Mouse (Mus musculus): ENCODE results near the gene Mymk. TPM values are rescaled to one million over a fixed set of nuclear protein-coding genes. Genes with fewer than 3 reads are reported as not detected.

The Mymk gene
- 10 to 100 TPM; 51.6 to 58.5 TPM for total RNA-seq (2021)
- long read RNA-seq, experiment 1, transcript Mymk-201 (5 exons, 1,382 nt) = major isoform, 58 of 64 reads
- long read RNA-seq, experiment 1, partial matches to known transcripts = 2 of 64 reads
- long read RNA-seq, experiment 1, other reads (novel, unspliced or antisense) = 4 of 64 reads
- long read RNA-seq, experiment 2, transcript Mymk-201 (5 exons, 1,382 nt) = major isoform, 72 of 79 reads
- long read RNA-seq, experiment 2, partial matches to known transcripts = 1 of 79 reads
- long read RNA-seq, experiment 2, other reads (novel, unspliced or antisense) = 6 of 79 reads

DNA sequence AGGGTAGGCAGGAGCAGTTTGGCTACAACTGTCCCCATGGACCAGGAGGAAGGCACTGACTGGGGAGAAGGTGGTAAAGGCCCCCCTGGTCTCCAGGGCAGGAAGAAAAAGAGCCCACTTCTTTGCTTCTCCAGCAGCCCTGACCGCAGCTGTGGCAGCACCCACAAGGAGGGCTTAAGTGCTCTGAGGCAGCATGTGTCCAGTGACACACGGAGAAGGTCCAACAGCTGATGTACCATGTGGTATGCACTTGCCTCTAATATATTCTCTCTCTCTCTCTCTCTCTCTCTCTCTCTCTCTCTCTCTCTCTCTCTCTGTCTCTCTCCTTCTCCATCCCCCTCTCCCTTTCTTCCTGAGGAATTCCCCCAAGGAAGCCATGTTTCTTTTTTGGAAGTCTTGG lies at the start of gene Mymk:
Gene Mymk, minus strand, starts transcription at position 202 of the 400 bp plus-strand sequence.
- no peak for DNase-seq

DNA sequence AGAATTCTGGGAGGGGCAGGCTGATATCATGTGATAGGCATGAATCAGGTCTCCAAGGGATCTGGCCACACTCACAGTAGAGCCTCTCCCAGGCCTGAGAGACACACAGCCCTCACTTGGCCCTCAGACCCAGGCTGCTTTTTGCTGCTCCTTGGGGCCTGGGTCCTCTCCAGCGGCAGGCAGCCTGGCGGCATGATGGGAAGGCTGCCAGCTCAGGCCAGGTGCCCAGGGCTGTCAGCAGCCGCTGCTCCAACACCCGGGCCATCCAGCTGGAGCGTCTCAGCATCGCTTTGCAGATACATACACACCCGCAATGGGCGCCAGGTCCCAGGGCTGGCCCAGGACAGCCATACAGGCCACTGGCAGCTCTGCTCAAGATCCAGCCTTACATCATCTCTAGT lies 48.3 kb upstream of the Mymk start:
- peak; percentile 66 for DNase-seq

DNA sequence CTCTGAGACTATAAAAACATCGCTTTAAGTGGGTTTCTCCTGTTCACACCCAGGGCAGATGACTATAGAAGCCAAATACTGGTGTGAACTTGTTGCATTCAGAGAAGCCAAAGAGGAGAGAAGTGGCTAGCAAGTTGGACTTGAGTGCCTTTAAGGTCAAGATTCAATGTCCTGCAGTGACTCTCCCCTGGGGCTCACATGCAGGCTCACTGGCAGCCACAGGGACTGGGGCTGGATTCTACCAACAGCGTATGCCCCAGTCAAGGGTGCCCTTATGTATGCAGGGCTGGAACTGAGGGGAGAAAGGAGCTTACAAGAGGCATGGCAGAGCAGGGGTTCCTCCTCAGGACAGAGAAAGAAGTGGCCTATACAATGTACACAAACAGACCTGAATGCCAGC lies 47.8 kb upstream of the Mymk start:
- no peak for DNase-seq

DNA sequence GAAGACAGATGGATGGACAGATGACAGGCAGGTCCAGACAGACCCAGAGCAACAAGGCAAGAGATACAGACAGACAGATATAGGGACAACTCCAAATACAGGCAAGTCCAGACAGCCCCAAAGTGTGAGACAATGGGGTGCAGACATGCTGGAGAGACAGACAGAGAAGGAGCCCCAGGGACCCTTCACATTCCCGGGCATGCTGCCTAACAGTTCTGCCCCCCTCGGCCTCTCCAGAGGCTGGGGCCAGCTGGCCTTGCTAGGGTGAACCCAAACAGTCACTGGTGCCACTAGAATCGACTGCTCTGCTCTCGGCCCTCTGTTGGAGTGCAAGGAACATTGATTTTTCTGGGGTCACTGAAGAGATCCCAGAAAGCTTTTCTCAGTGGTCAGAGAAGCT lies 46.5 kb upstream of the Mymk start:
- no peak for DNase-seq

DNA sequence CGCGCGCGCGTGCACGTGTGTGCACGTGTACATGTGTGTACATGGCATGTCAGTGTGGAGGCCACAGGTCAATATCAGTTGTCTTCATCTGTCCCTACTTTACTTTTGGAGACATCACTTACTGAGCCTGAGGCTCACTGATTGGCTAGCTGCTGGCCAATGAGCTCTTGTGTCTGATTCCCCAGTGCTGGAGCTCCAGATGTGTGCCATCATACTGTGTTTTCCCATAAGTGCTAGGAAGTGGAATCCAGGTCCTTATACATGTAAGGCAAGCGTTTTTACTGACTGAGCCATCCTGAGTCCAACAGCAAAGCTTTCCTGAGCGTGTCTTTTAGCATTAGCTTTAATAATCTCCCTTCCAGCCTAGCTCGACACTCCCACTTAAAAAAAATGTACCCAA lies 42.2 kb upstream of the Mymk start:
- no peak for DNase-seq

DNA sequence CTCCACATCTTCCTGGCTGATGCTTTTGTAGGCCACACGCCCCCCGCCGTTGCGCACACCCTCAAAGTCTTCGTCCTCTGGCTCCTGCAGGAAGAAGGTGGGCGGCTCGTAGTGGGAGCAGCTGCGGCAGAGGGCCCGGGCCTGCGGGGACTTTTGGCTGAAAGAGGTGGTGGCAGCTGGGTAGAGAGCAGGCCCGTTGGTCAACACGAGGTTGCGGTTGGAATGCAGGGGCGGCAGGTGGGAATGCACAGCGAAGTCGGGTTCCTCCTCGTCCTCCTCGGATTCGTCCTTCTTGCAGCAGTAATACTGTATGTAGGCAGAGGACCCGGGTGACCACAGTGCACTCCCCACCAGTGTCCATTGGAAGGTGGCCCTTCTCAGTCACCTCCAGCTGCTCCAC lies 40.6 kb upstream of the Mymk start:
- DNase-seq = no peak

DNA sequence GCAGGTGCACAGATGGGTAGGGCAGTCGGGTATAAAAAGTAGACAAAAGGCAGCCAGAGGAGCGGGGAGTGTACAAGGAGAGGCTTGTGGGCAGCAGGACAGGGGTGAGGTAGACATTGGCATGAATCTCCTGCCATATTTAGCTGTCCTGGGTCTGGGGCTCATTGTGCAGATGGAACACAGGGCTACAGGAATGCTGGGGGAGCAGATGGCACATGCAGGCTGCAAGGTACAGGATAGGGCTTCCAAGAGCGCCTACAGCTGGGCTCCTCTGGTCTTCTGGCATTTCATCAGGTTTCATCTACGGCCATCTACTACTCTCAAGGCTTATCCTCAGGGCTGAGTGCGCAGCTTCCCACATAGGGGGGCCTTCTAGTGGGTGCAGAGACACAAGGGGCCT lies 37.1 kb upstream of the Mymk start:
- DNase-seq = no peak

DNA sequence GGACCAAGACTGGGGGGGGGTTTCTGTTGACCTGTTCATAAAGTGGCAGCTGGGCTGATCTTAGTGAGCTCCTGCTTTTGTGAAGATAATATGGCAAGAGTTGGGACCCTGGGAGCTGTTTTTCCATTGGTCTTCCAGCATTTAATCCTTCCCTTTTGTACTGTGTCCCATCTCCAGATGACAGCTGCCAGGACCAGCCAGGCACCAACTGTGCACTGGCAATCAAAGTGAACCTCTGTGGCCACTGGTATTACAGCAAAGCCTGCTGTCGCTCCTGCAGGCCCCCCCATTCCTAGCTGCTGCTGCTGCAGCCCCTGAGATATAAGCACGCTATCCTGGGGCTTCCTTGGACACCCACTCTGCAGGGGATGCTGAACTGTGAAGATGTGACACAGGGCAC lies 36.2 kb upstream of the Mymk start:
- DNase-seq = no peak

DNA sequence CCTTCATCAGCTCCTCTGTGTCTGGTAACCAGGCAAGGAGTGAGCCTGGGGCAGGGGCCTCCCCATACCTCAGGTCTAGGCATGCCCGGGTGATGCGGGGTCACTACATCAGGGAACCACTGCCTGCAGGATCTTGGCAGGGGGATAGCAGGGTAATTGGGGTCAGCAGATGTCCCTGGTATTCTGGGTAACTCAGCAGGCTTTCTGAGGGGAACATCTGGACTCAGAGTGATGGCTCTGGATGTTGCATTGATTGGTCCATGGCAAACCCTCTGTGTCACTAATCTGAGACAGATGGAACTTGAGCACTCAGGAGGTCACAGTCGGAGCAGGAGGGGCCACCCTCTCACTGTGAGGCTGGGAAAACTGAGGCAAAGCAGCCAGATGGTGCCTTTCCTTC lies 34.8 kb upstream of the Mymk start:
- DNase-seq = no peak

DNA sequence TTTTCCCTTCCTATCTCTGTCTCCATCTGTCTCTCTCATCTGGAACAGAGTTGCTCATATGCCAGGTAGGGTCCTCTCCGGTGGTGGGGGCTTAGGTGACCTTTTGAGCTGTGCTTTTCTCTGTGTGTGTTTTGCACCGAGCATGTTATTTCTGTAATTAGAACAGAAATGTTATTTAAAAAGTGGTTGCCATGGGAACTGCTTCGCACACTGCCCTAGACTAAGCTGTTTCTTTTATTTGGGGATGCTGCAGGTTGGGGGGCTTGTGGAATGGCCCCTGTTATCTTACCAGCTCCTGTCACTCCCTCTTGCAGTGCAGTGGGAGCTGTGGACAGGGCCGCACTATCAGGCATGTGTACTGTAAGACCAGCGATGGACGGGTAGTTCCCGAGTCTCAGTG lies 31.6 kb upstream of the Mymk start:
- DNase-seq = no peak

DNA sequence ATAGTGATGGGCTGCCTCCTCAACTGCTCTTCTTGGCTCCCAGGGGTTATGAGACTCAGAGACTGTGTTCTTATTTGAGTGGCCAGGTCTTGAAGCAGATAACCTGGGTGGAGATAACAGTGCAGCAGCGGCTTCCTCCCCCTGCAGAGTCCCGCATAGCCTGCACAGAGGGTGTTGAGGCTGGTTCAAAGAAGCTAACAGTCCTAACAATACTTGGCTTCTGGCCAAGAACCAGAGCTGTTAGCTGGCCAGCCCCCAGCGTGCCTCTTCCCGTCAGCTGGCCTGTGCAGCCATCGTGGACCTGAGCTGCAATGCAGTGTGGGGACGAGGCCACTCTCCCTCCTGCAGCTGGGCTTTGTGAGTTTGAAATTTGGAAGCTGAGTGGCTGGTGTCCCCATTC lies 25.8 kb upstream of the Mymk start:
- peak; percentile 54 for DNase-seq

DNA sequence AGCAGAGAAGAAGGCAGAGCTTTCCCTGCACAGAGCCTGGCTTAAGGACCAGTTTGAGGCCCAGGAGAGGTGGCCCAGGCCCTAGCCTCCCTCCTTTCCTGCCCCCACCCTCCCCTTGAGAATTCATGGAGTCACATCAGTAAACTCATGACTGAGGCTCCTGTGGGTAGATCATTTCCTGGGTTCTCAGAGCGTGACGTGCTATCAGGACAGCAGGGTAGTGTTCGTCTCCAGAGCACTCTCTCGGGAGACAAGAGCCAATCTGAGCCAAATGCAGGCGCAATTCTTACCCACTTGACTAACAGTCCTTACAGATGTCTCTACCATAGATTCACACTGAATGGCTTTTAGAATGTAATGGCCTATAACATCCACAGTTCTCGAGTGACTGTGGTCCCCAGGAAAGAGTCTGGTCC lies 25.3 kb upstream of the Mymk start:
- DNase-seq = no peak

DNA sequence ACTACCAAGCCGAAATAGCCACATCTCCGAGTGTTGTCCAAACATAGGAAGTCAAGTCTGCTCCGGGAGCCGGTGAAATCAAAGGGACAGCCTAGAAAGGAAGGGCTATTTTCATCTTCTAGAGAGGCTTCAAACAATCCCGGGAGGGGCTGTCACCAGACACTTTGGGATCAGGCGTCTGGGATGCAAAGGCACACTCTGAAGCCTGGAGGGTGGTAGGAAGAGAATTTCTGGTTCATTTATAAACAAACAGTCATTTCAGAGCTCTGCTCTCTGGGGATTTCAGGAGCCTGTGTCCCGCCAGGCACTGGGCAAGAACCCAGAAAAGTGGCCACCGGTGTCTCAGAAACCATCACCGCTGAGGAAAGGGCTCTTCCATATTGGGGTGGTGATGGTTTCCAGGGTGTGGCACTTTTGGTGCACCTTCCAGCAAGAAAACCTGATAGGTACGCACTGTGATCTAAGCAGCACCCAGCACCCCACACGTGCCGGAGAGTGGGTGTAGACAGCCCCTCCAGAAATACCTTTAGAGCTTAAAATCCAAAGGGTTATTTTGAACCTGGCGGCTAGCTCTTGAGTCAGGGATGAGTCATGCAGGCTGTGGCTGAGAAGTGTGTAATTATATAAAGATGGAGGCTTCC lies 24.5 kb upstream of the Mymk start:
- no peak for DNase-seq

DNA sequence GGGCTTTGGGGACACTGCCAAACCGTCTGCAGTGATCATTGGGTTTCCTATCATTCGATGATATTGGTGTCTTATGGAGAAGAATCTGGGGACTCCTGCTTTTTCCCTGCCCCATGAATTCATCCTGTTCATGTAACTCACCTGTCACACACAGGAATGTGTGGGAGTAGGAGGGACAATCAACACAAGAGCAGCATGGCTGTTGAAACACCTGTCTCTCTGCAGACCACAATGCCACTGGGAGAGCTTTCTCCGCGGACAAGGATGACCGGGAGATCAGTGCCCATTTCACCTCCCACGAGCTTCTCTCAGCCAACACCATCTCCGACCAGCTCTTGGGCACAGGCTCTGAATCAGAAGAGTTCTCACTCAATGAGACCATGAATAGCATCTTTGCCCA lies 23.2 kb upstream of the Mymk start:
- no peak for DNase-seq

DNA sequence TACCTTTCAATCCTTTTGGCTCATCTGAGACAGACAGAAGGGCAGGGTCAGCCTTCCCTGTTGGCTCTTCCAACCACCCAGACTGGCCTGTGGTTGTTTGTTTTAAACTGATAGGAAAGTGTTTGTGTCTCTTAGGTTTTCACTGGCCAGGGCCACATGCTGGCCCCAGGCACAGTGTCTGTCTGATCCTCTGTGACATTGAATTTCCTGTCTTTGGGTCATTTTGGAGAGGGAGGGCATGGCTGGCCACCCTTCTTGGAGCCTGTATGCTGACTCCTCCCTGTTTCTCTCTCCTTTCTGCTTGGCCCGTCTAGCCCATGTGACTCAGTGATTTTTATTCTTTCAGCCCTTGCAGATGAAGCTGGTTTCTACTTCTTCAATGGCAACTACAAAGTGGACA lies 17.3 kb upstream of the Mymk start:
- no peak for DNase-seq

DNA sequence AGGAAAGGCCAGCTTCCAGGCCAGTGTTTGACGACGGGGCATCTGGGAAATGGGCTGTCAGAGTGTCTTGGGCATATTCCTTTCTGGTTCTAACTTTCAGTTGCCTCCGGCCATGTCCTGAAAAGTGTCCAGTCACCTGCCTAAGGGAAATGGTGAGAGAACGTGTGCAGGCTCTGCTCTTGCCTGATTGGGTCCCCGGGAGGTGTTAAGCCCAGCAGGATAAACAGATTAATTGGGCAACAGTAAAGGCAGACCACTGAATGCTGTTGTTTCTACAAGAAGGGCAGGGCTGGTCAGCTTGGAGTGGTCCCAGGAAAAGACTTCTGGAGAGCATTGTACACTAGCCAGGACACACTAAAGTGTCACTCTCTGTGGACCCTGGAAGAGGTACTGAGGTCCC lies 16.7 kb upstream of the Mymk start:
- DNase-seq = no peak

DNA sequence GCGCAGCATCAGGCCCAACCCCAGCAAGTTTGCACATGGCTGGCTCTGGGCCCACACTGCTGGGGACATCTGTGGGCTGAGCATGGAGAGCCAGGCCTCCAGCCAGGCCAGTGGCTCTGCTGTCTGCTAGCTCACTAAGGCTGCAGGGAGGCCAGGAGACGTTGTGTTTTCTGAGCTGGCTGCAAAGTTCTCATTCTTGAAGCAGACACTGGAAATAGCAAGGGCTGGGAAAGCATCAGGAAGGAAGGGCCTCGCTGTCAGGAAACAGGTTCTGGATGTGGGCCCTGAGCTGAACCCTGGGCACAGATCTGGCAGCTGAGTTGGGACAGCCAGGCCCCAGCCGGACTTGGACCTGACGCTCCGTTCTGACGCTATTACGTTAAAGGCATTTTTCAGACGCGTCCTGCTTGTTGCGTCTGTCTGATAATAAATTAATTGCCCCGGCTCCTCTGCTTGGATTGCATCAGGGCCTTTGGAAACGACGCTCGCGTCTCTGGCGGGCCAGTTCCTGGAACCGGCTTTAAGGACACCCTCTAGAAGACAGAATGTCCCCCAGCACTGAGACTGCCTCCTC lies 16.2 kb upstream of the Mymk start:
- DNase-seq = peak; percentile 83

DNA sequence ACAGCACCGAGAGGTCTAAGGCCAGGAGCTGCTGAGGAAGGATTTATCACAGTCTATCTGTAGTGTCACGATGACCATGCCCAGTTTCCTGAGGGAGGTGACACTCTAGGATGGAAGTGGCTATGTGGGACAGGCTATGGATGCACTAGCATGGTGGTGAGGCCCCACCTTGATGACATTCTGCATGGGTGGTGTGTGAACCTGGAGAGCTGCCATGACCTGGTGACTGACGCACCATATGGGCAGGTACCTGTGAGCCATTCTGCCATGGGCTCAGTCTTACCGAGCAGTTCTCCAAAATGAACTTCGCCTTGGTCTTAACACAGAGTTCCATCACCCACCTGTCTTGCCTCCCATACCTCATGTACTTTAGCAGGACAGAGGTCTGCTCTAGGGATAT lies 15.6 kb upstream of the Mymk start:
- no peak for DNase-seq

DNA sequence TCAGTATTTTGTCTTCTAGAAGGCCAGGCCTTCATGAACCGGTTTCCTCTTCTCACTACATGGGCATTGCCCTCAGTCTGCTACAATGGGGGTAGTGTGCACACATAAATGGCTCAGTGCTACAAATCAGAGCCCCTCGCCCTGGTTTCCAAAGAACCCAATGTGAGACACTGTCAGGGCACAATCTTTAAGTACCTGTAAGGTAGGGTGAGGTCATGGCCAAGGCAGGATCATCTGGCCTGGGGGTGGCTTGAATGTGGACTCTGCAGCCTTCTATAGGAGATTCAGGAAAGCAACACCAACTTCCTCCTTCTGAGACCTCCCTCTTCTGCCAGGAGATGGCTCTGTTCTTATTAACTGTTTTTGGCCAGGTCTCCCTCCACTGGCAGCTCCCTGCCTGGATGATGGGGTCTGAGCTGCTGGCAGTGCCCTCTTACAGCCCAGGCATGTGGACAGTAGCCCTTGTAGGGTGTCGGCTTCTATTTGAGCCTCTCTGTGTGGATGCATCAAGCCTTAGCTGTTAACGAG lies 14.6 kb upstream of the Mymk start:
- DNase-seq = no peak

DNA sequence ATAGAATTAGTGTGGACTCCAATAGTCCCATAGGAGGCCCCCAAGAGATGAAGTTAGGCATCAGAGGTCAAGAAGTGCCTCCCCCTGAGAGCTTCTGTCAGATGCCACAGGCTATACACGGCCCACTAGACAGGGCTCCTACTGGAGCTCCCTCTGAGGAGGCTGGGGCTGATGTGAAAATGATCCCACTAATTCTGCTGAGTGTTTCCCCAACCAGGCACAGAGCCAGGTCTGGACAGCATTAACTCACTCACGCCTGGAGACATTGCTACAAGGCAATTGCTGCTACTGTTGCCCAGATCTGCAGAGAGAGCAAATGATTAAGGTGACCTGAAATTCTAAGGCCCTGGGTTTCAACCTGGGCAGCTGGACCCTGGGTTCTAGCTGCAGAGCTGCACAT lies 13.8 kb upstream of the Mymk start:
- DNase-seq = peak; percentile 48

DNA sequence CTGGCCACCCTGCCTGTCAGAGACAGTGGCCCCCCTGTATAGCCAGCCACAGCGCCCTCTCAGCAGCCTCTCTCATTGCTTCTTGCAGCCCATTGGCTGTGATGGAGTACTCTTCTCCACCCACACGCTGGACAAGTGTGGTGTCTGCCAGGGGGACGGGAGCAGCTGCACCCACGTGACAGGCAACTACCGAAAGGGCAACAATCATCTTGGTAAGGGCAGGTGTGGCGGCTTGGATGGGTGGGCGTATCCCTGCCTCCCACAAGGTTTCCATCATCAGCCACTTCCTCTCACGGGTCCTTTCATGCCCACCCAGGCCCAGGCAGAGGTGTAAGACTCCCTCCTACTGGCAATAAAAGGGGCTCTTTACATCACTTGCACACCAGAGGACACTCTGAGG lies 13.0 kb upstream of the Mymk start:
- no peak for DNase-seq

DNA sequence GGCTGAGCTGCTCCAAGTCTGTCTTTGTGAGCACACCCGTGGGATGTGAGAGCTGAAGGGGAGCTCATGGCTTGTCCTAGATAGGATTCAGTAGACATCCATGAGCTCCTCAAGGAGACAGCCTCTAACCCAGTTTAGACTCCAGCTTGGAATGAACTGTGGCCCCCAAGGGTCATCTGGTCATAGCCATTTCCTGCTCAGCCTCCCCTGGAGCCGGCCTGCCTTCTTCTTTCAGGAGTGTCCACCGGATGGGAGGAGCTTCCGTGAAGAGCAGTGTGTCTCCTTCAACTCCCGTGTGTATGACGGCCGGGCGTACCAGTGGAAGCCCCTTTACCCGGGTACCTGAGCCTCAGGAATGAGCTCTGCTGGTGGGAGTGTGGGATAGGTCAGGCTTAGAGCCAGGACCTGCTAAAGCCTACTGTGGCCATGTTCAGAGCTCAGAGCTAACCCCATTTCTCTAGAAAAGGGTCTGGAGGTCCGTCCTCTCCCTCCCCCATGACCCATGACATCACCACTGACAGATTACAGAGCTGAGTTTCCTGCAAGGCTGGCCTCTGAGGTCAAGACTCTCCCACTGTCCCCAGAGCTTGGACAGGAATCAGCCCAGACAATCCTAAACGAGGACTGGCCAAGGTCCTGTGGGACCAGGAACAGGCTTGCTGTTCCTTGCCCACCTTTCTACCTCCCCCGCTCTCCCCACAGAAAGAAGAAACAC lies 11.9 kb upstream of the Mymk start:
- no peak for DNase-seq

DNA sequence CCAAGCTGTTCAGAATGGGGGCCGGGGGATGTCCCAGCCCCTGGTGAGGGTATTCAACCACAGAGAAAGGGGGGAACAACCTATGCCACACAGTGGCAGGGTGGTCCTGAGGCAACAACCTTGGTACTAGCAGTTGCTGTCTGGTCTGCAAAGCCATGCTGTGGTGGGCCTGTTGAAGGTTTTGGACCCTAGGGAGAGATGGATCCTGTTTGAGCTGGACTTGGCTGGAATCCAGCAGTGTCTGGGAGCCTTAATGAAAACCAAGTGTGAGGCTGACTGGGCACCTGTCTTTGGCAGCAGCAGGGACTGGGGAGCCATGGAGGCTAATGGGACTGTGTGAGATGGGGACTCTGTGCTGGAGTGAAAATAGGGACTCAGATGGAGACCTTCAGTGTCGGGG lies 7.7 kb upstream of the Mymk start:
- peak; percentile 37 for DNase-seq
